Mouse (Mus musculus): Measurements from ENCODE around the gene Myl4.
"Not testable (repeated sequence)": the region's sequence is repeated elsewhere in the genome, so short reads cannot be mapped to it uniquely, and the experiment has no call there.

Myl4 gene

GRCm38 (mm10) chr11:104550406-104550974 is at the start of gene Myl4, which contains the start of gene Cdc27:
Gene Myl4, plus strand, starts transcription at chr11:104550663.
Gene Cdc27, minus strand, starts transcription at chr11:104550620.
- peak; percentile 100 for DNase-seq (ENCODE audit: low spot score in 2 of 2)

GRCm38 (mm10) chr11:104508455-104508854 is 42.0 kb upstream of the Myl4 start:
- DNase-seq (ENCODE audit: low spot score in 2 of 2): no peak

- DNase-seq (ENCODE audit: low spot score in 2 of 2): no peak
These were observed 39.9 kb upstream of the Myl4 start for GRCm38 (mm10) chr11:104510606-104511005.

GRCm38 (mm10) chr11:104512436-104512835 is 38.0 kb upstream of the Myl4 start:
- DNase-seq (ENCODE audit: low spot score in 2 of 2): no peak

GRCm38 (mm10) chr11:104525935-104526334 is 24.5 kb upstream of the Myl4 start:
- DNase-seq (ENCODE audit: low spot score in 2 of 2): no peak

GRCm38 (mm10) chr11:104536843-104537242 is 13.6 kb upstream of the Myl4 start:
- DNase-seq (ENCODE audit: low spot score in 2 of 2): no peak

GRCm38 (mm10) chr11:104537945-104538555 is 12.4 kb upstream of the Myl4 start:
- DNase-seq (ENCODE audit: low spot score in 2 of 2): no peak

- no peak for DNase-seq (ENCODE audit: low spot score in 2 of 2)
These were observed 10.7 kb upstream of the Myl4 start for GRCm38 (mm10) chr11:104539811-104540210.

- DNase-seq (ENCODE audit: low spot score in 2 of 2): not testable (repeated sequence)
These were observed 7.1 kb upstream of the Myl4 start for GRCm38 (mm10) chr11:104543337-104543736.

- DNase-seq (ENCODE audit: low spot score in 2 of 2): no peak
These were observed 6.0 kb upstream of the Myl4 start for GRCm38 (mm10) chr11:104544507-104544906.

GRCm38 (mm10) chr11:104547502-104547901 is 3.0 kb upstream of the Myl4 start:
- no peak for DNase-seq (ENCODE audit: low spot score in 2 of 2)

GRCm38 (mm10) chr11:104549438-104550405 is 741 bp upstream of the Myl4 start:
- DNase-seq (ENCODE audit: low spot score in 2 of 2): peak; percentile 55 to 73

GRCm38 (mm10) chr11:104558065-104558464 is 7.6 kb downstream of the Myl4 start:
- DNase-seq (ENCODE audit: low spot score in 2 of 2): no peak

- no peak for DNase-seq (ENCODE audit: low spot score in 2 of 2)
These were observed 8.4 kb downstream of the Myl4 start for GRCm38 (mm10) chr11:104558651-104559403.

- no peak for DNase-seq (ENCODE audit: low spot score in 2 of 2)
These were observed 10.5 kb downstream of the Myl4 start for GRCm38 (mm10) chr11:104560971-104561370.

- DNase-seq (ENCODE audit: low spot score in 2 of 2): no peak
These were observed 13.0 kb downstream of the Myl4 start for GRCm38 (mm10) chr11:104563496-104563895.

GRCm38 (mm10) chr11:104565172-104565571 is 14.7 kb downstream of the Myl4 start:
- no peak for DNase-seq (ENCODE audit: low spot score in 2 of 2)

- no peak for DNase-seq (ENCODE audit: low spot score in 2 of 2)
These were observed 15.6 kb downstream of the Myl4 start for GRCm38 (mm10) chr11:104566097-104566496.

GRCm38 (mm10) chr11:104566796-104567195 is 16.3 kb downstream of the Myl4 start:
- no peak for DNase-seq (ENCODE audit: low spot score in 2 of 2)

GRCm38 (mm10) chr11:104567736-104568135 is 17.3 kb downstream of the Myl4 start:
- no peak for DNase-seq (ENCODE audit: low spot score in 2 of 2)

GRCm38 (mm10) chr11:104568326-104568725 is 17.9 kb downstream of the Myl4 start:
- DNase-seq (ENCODE audit: low spot score in 2 of 2): no peak

GRCm38 (mm10) chr11:104570515-104570914 is 20.1 kb downstream of the Myl4 start:
- DNase-seq (ENCODE audit: low spot score in 2 of 2): not testable (repeated sequence)
